Mouse (Mus musculus): ENCODE results near the gene Nrg4. TPM values are rescaled to one million over a fixed set of nuclear protein-coding genes. Genes with fewer than 3 reads are reported as not detected.
"Not testable (repeated sequence)": the region's sequence is repeated elsewhere in the genome, so short reads cannot be mapped to it uniquely, and the experiment has no call there.

The Nrg4 gene
- polyA plus RNA-seq, 1 experiment from 2014 or later: 1.2 TPM

DNA sequence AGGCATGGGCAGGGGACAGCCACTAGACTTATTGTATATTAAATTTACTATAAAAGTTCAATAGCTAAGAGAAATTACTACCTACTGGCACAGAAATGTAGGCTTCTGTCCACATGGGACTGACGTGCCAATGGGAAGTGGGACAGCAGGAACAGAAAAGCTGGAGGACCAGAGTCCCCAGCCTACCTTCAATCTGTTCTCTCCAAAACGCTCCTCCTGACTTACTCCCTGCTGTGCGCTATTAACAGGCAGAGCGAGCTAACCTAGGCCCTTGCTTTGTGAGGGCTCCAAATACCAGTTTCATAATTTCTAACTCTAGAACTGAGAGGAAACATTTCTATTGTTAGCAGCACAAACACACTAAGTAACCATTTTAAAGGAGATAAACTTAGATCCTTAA is 52.7 kb downstream of the Nrg4 start:
- no peak for ATAC-seq (ENCODE audit: low FRiP score, low read depth)
- H3K36me3 ChIP-seq: no peaks in the 10 kb centered on the region
- no peaks in the 10 kb centered on the region for H3K9me3 ChIP-seq
- no peak overlapping the region for H3K4me3 ChIP-seq
- H3K27ac ChIP-seq (replicated peaks): no peak overlapping the region
- 40% methylated on average over 4 of the region's 4 CpGs for WGBS
- no peak overlapping the region for H3K9ac ChIP-seq
- H3K4me2 ChIP-seq: no peak overlapping the region
- no peaks in the 10 kb centered on the region for H3K27me3 ChIP-seq
- H3K4me1 ChIP-seq (replicated peaks): no peaks in the 10 kb centered on the region

DNA sequence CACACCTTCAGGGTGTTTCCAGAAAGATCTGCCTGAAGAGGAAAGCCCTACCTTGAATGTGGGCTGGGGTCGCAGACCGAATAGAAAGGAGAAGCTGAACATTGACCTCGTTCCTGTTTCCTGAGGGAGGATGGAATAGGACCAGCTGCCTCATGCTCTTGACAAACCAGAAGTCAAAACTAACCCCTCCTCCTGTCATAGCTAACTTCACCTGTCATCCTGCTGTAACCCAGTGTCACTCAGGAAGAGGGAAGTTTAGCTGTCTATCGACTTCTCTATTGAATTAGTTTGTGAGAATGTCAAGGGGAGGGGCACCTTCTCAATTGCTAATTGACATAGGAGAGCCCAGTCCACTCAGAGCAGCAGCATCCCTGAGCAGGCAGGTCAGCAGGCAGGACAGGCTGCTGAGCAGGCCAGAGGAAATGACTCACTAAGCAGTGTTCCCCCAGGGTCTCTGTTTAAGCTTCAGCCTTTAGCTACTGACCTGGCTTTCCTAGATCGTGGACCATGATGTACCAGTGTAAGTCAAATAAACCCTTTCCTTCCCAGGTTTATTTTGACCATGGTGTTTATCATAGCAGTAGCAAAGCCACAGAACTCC is 54.6 kb downstream of the Nrg4 start:
- 68% methylated on average over 5 of the region's 5 CpGs for WGBS

DNA sequence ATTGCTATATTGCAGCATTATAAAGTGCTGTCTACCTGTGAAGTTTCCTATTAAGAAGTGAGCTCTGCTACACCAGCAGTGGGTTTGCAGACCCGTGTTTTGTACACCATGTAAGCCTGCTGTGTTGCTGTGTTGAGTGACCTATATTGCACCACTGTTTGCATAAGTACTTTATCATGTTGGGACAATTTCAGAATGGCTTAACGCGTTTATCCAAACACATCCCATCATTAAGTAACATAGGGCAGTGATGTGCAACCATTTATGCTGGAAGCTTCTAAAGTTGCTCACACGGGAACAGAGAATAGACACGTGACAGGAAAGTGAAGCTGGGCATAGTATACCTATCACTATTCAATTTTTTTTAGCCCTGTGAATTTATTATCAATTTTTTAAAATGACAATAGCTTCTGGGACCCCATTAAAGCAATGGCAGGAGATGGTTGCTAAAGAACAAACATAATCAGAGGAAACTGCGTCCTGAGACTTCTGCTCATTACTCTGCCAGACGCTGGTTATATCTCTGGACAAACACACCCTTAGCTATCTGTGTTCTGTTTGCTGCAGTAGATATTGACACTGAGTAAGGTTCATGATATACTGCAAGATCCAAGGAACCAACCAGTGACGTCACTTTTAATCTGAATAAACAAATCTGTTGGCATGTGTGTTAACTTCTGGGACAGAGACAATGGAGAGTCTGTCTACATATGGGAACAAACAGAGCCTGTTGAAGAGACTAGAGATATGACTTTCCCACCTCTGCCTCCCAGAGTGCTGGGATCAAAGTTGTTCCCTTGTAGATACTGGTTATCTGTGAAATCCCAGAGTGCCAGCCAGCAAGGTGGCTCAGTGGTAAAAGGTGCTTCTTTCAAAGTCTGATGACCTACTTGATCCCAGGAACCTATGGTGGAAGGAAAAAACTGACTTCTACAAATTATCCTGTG is 62.0 kb downstream of the Nrg4 start:
- Histone ChIP-seq H3K27me3 (no peaks in the 10 kb centered on the region), H3K9ac (no peak overlapping the region), H3K36me3 (no peaks in the 10 kb centered on the region), H3K4me1 (replicated peaks) (no peaks in the 10 kb centered on the region), H3K9me3 (no peaks in the 10 kb centered on the region), H3K4me2 (no peak overlapping the region), H3K4me3 (no peak overlapping the region), H3K27ac (replicated peaks) (no peak overlapping the region)
- ATAC-seq (ENCODE audit: low FRiP score, low read depth): no peak
- 82% methylated on average over 8 of the region's 8 CpGs for WGBS

More for the DNA sequence above, 54.6 kb downstream of the Nrg4 start:
- ATAC-seq (ENCODE audit: low FRiP score, low read depth): no peak
- H3K4me3 ChIP-seq: no peak overlapping the region
- H3K9me3 ChIP-seq: no peaks in the 10 kb centered on the region
- no peaks in the 10 kb centered on the region for H3K27me3 ChIP-seq
- H3K27ac ChIP-seq (replicated peaks): no peak overlapping the region
- no peak overlapping the region for H3K9ac ChIP-seq
- no peaks in the 10 kb centered on the region for H3K4me1 ChIP-seq (replicated peaks)
- H3K36me3 ChIP-seq: no peaks in the 10 kb centered on the region
- H3K4me2 ChIP-seq: no peak overlapping the region

DNA sequence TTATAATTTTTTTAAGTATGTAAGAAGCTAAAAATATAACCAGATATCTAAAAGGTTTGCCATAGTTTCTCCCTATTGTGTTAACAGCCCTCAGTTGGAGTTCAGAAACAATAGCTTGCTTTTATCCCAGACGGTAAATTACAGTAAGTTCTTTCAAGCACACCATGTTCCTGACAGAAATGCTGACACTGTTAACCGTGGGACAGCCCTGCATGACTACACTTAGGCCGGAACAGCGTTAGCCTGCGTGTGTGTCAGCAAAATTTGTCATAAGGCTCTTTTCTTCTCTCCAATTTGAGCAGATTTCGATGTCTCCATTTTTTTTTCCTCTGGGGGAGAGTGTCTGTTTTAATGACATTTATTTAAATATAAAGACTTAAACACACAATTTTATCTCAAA is 66.9 kb downstream of the Nrg4 start:
- Histone ChIP-seq H3K4me2 (no peak overlapping the region), H3K36me3 (no peaks in the 10 kb centered on the region)
- WGBS: 49% methylated on average over 6 of the region's 6 CpGs

DNA sequence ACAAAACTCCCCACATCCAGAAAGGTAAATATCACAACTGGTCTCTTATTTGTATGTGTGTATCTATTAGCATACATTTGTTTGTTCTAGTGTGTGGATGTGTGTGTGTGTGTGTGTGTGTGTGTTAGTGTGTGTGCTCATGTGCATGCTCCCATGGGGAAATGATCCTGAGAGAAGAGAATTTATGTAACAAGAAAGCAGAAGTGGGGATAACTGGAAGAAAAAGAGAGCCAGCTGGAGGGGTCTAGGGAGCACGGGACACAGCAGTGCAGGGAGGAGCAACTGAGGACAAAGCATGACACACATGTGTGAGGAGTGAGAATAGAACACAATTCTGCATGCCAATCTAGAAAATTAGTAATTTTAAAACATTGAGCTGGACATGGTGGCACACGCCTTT is 69.5 kb downstream of the Nrg4 start:
- no peak overlapping the region for H3K9ac ChIP-seq
- ATAC-seq (ENCODE audit: low FRiP score, low read depth): no peak
- WGBS: 82% methylated on average over 2 of the region's 2 CpGs

More for the DNA sequence above, 66.9 kb downstream of the Nrg4 start:
- Histone ChIP-seq H3K9ac (no peak overlapping the region), H3K9me3 (no peaks in the 10 kb centered on the region), H3K27me3 (no peaks in the 10 kb centered on the region), H3K27ac (replicated peaks) (no peak overlapping the region), H3K4me3 (no peak overlapping the region), H3K4me1 (replicated peaks) (no peaks in the 10 kb centered on the region)
- no peak for ATAC-seq (ENCODE audit: low FRiP score, low read depth)

DNA sequence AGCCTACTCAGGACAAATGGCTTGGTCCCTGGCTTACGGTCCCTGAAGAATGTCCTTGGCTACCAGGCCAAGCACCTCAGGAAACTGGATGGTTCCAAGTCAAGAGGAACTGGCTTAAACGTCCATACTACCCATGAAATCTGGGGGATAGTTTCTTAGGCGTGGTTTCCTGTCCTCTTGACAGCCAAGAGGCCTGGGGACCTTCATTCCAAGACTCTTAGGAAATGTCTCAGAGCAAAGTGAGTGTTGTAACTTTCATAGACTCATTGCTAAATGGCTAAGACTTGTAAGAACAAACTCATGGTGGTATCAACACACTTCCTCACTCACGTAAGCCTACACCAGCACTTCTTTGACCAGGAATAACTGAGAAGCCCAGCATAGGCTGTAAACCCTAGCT is 71.0 kb downstream of the Nrg4 start:
- Histone ChIP-seq H3K27ac (replicated peaks) (no peak overlapping the region), H3K9me3 (no peaks in the 10 kb centered on the region), H3K36me3 (no peaks in the 10 kb centered on the region), H3K4me3 (no peak overlapping the region), H3K9ac (no peak overlapping the region), H3K4me1 (replicated peaks) (no peaks in the 10 kb centered on the region), H3K27me3 (no peaks in the 10 kb centered on the region), H3K4me2 (no peak overlapping the region)
- 70% methylated on average over 4 of the region's 4 CpGs for WGBS
- no peak for ATAC-seq (ENCODE audit: low FRiP score, low read depth)

More for the DNA sequence above, 69.5 kb downstream of the Nrg4 start:
- Histone ChIP-seq H3K4me2 (no peak overlapping the region), H3K27me3 (no peaks in the 10 kb centered on the region), H3K4me3 (no peak overlapping the region), H3K9me3 (no peaks in the 10 kb centered on the region), H3K27ac (replicated peaks) (no peak overlapping the region), H3K4me1 (replicated peaks) (no peaks in the 10 kb centered on the region), H3K36me3 (no peaks in the 10 kb centered on the region)

DNA sequence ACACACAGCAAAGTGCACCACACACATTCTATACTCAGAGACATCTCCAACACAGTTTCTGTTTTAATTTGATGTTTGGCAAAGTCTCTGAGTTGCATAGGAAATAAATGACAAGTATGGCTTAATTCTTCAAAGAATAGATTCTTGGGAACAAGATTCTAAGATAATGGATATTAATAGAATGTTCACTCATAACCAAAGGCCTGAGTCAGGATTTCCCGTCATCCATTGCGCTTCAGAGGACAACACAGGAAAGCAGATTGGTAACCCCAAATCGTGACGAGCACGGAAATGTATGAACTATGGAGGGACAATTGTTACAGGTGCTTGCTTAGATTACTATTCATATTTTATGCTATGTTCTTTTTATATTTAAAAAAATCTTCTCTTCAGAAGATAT is 71.6 kb downstream of the Nrg4 start:
- Histone ChIP-seq H3K27ac (replicated peaks) (no peak overlapping the region), H3K27me3 (no peaks in the 10 kb centered on the region), H3K9me3 (no peaks in the 10 kb centered on the region), H3K4me1 (replicated peaks) (no peaks in the 10 kb centered on the region), H3K36me3 (no peaks in the 10 kb centered on the region), H3K4me2 (no peak overlapping the region), H3K4me3 (no peak overlapping the region), H3K9ac (no peak overlapping the region)
- ATAC-seq (ENCODE audit: low FRiP score, low read depth): no peak
- WGBS: 98% methylated on average over 5 of the region's 5 CpGs

DNA sequence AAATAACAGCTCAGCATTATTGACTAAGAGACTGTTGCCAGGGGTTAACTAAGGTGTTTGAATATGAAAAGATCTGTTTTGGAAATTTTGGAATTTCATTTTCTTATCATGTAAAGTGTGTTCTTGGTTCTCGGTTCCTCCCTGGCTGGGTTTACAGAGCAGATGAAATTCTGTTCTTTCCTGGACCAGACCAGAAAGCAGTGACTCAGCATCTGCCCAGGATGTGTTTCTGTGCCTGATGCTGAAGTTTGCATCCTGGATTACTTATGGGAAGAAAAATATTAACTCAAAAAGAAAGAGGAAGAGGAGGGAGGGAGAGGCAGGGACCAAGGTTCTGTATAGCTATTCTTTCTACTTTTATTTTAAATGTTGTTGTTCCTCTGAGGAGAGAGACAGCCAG is 72.8 kb downstream of the Nrg4 start:
- Histone ChIP-seq H3K36me3 (no peaks in the 10 kb centered on the region), H3K4me1 (replicated peaks) (no peaks in the 10 kb centered on the region), H3K4me3 (no peak overlapping the region), H3K4me2 (no peak overlapping the region), H3K27me3 (no peaks in the 10 kb centered on the region), H3K9me3 (no peaks in the 10 kb centered on the region), H3K27ac (replicated peaks) (no peak overlapping the region), H3K9ac (no peak overlapping the region)
- 83% methylated on average over 1 of the region's 1 CpGs for WGBS
- no peak for ATAC-seq (ENCODE audit: low FRiP score, low read depth)

DNA sequence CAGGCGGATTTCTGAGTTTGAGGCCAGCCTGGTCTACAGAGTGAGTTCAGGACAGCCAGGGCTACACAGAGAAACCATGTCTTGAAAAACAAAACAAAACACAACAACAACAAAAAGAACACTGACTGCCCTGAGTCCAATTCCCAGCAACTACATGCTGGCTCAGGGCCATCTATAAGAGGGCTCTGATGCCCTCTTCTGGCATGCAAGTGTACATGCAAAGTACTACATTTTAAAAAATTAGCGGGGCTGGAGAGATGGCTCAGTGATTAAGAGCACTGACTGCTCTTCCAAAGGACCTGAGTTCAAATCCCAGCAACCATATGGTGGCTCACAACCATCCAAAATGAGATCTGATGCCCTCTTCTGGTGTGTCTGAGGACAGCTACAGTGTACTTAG is 74.5 kb downstream of the Nrg4 start:
- not testable (repeated sequence) for H3K36me3 ChIP-seq; H3K9ac ChIP-seq; ATAC-seq (ENCODE audit: low FRiP score, low read depth); H3K27me3 ChIP-seq; H3K27ac ChIP-seq (replicated peaks); H3K9me3 ChIP-seq; H3K4me3 ChIP-seq; H3K4me1 ChIP-seq (replicated peaks); H3K4me2 ChIP-seq
- 54% methylated on average over 2 of the region's 2 CpGs for WGBS

DNA sequence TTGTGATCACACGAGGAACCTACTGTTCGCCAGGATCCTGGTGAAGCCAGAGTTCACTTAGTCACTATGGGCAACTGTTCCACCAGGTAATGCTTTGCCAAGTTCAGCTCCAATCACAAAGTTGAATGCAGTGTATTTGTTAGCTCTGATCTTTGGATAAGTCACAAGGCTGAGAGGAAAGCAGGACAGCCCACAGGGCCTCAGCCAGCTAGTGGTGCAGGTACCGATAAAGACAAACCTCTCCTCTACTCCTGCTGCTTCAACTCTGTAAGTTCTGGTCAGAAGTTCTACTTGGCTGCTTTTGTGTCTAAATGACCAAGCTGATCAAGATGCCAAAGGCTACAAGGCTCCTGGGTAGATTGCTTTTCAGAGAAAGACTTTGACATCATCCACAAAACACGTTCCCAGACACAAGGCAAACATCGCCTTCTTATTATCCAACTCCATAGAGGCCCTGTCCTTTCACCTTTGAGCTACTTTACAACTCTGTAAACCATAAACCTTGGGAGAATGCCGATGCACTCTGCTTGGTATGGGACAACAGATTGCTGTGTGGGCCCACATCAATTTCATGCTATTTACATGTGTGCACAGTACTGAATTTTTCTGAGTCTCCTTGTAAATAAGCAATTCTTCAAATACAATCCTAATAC is 75.9 kb downstream of the Nrg4 start:
- no peaks in the 10 kb centered on the region for H3K27me3 ChIP-seq
- no peaks in the 10 kb centered on the region for H3K36me3 ChIP-seq
- H3K4me2 ChIP-seq: no peak overlapping the region
- no peaks in the 10 kb centered on the region for H3K4me1 ChIP-seq (replicated peaks)
- 90% methylated on average over 6 of the region's 6 CpGs for WGBS
- no peak overlapping the region for H3K9ac ChIP-seq
- no peak overlapping the region for H3K4me3 ChIP-seq
- ATAC-seq (ENCODE audit: low FRiP score, low read depth): no peak
- no peak overlapping the region for H3K27ac ChIP-seq (replicated peaks)
- H3K9me3 ChIP-seq: no peaks in the 10 kb centered on the region

DNA sequence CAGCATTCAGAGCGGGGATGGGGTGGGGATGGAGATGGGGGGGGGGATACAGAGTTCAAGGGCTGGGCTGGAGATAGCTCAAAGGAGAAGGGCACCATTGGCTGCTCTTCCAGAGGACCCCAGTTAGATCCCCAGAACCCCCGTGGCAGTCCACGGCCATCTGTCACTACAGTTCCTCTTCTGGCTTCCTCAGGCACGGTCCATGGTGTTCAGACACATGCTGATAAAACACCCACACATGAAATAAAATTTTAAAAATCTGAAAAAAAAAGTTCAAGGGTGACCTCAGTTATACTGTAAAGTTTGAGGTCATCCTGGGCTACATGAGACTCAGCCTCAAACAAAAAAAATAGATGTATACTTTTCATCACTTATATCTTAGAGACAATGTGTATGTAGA is 78.2 kb downstream of the Nrg4 start:
- H3K36me3 ChIP-seq: no peaks in the 10 kb centered on the region
- no peak overlapping the region for H3K27ac ChIP-seq (replicated peaks)
- ATAC-seq (ENCODE audit: low FRiP score, low read depth): no peak
- H3K9ac ChIP-seq: no peak overlapping the region
- no peaks in the 10 kb centered on the region for H3K9me3 ChIP-seq
- H3K27me3 ChIP-seq: no peaks in the 10 kb centered on the region
- no peak overlapping the region for H3K4me2 ChIP-seq
- 89% methylated on average over 4 of the region's 4 CpGs for WGBS
- H3K4me1 ChIP-seq (replicated peaks): no peaks in the 10 kb centered on the region
- H3K4me3 ChIP-seq: no peak overlapping the region

DNA sequence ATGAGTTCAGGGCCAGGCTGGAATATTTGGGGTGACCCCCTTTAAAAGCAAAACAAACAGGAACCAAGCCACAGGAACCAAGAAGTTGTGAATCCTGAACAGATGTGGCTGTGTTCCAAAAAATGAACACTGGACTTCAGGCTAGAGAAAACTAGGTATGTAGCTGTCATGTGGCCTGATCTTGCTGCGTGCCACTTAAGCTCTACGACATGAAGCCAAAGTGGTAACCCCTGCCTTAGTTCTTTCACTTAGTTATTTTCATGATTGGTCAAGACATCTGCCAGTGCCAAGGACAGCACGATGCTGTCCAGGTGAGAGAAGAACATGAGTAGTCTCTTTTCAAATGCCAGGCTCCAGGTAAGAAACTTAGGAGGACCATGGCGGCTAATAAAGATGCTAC is 79.7 kb downstream of the Nrg4 start:
- ATAC-seq (ENCODE audit: low FRiP score, low read depth): no peak
- Histone ChIP-seq H3K4me1 (replicated peaks) (no peaks in the 10 kb centered on the region), H3K9me3 (no peaks in the 10 kb centered on the region), H3K4me2 (no peak overlapping the region), H3K27ac (replicated peaks) (no peak overlapping the region), H3K36me3 (no peaks in the 10 kb centered on the region), H3K27me3 (no peaks in the 10 kb centered on the region), H3K4me3 (no peak overlapping the region), H3K9ac (no peak overlapping the region)
- WGBS: 94% methylated on average over 4 of the region's 4 CpGs

All from hindbrain, embryonic 15.5 days (tissue).